Mouse (Mus musculus): ENCODE measurements around the gene Rhox4a2.
"Not testable (repeated sequence)": the region's sequence is repeated elsewhere in the genome, so short reads cannot be mapped to it uniquely, and the experiment has no call there.

Rhox4a2 gene

GRCm38 (mm10) chrX:37390548-37390947, at the start of gene Rhox4a2:
TSS of gene Rhox4a2 (plus strand) at chrX:37390848.
- not testable (repeated sequence) for DNase-seq (ENCODE audit: low spot score in 2 of 2)

GRCm38 (mm10) chrX:37379728-37380127, 10.9 kb upstream of the Rhox4a2 start, which contains the start of gene Rhox3a2:
TSS of gene Rhox3a2 (plus strand) at chrX:37380028.
- DNase-seq (ENCODE audit: low spot score in 2 of 2): not testable (repeated sequence)

- not testable (repeated sequence) for DNase-seq (ENCODE audit: low spot score in 2 of 2)
Measured at GRCm38 (mm10) chrX:37411767-37412166, 21.1 kb downstream of the Rhox4a2 start, which contains the start of gene Rhox2b. TSS of gene Rhox2b (plus strand) at chrX:37412067.

GRCm38 (mm10) chrX:37432194-37432593, 41.5 kb downstream of the Rhox4a2 start, which contains the start of gene Rhox4b:
TSS of gene Rhox4b (plus strand) at chrX:37432494.
- DNase-seq (ENCODE audit: low spot score in 2 of 2): not testable (repeated sequence)
